Mouse (Mus musculus): Measurements from ENCODE around the gene Col23a1.

The Col23a1 gene

DNA sequence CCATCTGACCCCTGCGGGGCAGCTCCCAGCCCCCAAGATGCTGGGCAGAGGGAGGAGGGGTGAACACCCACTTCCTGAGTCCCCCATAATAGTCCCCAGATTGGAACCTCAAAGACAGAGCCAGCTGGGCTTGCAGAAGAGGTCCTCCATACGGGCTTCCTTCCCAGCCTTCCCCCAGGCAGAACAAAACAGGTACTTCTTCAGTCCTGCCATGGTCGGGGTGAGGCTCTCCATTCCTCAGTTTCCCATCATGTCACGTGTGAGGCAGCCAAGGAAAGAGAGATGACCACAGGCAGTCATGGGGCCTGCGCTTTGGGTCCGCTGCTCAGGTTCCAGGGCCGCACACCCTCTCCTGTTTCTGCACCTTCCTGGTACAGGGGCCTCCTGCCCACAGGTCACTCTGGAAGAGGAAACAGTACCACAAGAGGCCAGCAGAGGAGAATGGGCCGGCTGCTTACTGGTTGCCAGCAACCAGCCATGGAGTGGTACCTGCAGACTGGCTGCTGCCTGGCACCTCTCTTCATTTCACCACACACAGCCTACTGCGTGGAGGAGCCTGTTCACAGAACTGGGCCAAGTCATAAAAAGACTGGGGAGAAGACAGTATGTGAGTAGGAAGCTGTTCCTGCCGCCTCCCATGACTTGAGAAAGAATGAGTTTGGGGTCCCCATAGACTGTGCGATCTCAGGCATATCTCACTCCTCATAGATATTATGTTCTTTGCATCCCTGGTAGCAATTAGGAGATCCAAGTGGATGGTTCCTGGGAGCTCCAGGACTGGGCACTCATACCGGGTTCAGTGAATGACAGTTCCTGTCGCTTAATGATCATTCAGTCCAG, 249.4 kb downstream of the Col23a1 start:
- no peak for DNase-seq (ENCODE audit: low read depth, low spot score)

DNA sequence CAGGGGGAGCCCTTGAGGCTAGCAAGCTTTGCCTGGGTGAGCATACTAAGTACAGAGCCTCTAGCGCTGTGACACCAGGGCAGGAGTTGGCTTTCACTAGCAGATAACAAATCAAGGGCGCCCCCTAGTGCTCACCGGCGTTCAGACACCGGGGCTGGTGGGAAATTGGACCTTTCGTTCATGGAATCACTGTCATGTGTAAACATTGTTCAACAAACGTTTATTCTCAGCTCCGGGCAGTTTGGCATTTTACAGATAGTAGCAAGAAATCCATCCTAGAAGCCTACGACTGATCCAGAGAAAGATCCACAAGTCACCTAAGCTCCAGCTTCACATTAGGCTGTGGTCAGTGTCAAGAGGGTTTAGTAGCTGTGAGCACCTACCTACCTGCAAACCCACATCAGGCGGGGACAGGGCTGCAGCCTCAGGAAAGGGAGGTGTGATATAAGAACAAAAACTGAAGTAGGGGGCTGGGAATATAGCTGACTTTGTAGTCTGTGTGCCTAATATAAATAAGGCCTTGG, 250.1 kb downstream of the Col23a1 start:
- DNase-seq (ENCODE audit: low read depth, low spot score): peak; percentile 92

DNA sequence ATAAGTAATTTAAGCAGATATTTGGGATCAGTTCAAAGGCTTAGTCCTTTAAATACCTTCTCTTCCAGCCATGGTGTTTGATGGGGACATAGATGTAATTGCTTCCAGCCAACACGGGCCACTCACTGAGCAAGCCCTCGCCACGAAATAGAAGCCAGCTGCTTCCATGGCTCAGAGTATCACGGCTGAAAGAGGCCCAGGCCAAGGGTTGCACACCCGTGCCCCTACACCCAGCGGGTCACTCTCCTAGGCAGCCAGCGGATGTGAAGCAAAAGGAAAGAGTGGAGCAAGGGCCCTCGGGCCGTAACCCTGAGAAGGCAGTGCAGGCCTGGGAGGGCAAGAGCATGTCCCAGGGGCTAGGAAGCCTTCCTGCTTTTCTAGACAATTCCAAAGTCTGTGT, 252.7 kb downstream of the Col23a1 start:
- no peak for DNase-seq (ENCODE audit: low read depth, low spot score)

DNA sequence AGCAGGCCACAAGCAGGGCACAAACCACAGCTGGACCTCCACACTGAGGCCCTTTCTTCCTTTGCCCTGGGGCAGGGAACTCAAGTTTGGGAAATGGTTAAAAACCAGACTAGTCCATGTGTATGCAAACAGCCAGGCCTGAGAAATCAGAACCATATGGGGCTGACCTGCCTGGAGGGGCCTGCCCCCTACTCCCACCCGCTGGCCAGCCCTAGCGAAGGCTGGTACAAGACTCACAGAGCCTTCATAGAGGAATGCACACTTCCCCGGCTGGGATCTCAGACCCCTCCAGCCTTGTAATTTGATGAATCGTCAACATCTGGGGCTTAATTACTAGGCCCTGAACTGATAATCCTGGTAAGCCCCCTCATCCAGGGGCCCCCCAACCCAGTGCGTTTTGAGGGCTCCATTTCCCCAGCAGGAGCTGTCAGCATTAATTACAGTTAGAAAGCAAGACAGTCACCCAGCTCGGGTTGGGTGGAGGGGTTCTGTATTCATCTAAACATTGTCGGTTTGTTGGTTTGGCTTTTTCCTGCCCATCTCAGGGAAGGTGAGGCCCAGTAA, 253.8 kb downstream of the Col23a1 start:
- no peak for DNase-seq (ENCODE audit: low read depth, low spot score)

DNA sequence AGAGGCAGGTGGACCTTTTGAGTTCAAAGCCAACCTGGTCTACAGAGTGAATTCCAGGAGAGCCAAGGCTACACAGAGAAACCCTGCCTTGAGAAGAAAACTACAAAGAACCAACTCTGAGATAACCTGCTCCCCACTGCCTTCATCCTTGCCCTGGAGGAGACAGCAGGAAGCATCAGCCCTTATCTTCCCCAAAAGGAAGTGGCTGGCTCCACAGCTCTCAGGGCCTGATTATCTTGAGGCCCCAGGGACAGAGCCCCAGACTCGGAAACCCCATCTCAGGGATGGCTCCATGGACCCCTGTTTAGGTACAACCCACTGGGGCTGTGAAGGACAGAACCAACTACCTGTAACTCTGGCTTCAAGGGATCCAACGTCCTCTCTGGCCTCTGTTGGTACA, 254.7 kb downstream of the Col23a1 start:
- DNase-seq (ENCODE audit: low read depth, low spot score): no peak

DNA sequence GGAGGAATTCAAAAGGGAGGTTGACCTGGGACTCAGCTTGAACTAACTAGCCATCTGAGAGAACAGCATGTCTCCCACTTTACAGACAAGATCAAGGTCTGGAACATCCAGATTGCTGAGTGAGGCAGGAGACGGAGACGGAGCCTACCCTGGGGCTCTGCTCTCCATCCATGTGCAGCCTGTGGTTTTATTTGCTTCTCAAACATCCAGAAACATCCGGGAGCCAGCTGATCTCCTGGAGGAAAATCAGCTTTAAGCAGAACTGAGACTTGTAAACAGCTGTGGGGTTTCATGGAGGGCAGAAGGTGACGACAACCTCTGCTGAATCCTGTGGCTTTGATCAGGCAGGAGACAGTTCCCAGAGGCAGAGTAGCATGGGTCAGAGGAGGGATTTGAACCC, 256.1 kb downstream of the Col23a1 start:
- DNase-seq (ENCODE audit: low read depth, low spot score): no peak

DNA sequence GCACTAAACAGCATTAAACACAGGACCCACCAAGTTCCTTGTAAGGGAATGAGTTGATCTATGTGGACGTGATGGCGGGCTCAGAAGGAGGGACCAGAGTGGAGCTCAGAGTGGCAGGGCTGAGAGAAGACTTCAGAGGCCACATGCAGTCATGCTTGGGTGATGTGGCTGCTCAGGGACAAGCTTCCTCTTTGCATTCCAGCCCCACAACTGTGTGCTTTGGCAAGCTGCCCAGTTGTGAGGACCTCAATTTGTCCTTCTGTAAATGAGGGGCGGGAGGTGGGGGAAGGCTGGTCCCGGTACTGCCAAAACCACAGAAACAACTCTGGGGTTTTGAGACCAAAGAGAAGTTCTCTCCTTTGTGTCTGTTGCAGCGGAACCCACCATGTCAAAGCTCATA, 261.5 kb downstream of the Col23a1 start:
- DNase-seq (ENCODE audit: low read depth, low spot score): no peak

DNA sequence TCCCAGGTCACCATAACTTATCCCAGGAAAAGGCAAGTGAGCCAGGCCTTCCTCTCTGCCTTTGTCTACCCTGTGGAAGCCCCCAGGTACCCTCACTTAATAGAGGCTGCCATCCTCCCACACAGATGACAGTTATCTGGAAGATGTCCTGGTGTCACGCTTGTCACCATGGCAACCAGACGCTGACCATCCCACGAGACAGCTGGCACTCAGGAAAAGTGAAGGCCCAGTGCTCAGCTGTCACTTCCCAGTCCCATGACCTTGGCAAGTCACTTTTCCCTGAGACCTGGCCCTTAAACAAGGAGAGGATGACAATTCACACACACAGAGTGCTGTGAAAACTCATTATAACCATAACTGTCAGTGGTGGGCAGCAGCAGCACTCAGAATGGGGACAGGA, 262.4 kb downstream of the Col23a1 start:
- no peak for DNase-seq (ENCODE audit: low read depth, low spot score)

DNA sequence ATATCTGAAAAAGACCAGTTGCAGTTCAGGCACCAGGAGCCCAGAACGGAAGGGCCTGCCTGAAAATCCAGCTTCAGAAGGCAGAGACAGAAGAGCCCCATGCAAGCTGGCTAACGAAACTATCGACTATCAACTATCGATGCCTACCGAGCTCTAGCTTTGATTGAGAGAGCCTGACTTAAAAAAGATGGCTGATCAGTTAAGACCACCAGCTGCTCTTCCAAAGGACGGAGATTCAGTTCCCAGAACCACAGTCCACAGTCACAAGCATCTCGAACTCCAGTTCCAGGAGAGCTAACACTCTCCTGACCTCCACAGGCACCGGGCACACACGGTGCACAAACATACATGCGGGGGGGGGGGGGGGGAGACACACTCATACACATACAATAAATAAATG, 264.9 kb downstream of the Col23a1 start:
- no peak for DNase-seq (ENCODE audit: low read depth, low spot score)

DNA sequence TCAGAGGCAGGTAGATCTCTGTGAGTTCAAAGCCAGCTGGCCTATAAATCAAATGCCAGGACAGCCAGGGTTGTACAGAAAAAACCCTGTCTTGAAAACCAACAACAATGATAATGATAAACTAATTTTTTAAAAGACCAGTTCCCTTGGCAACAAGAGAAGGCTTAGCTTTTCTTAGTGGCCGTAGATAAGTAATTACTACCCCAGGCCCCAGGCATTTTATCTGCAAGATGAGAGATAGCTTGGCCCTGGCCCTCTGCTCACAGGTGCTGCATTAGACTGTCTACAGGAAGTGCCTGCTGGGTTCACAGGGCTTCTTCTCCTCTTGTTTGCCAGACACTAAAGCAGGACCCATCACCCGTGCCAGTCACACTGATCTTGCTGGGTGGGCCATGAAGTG, 265.3 kb downstream of the Col23a1 start:
- no peak for DNase-seq (ENCODE audit: low read depth, low spot score)

DNA sequence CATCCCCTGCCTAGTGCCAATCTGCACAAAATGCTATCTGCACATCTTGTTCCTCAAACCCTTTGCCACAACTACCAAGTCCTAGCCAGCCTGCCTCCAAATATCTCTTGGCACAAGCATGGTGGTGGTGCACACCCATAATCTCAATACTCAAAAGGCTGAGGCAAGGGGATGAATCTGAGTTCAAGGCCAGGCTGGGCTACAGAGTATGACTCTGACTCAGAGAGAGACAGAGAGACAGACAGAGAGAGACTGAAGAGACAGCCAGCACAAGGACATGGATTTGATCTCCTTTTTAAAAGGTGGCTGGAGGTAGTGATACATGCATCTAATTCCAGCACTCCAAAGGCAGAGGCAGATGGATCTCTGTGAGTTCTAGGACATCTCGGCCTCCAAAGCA, 273.6 kb downstream of the Col23a1 start:
- no peak for DNase-seq (ENCODE audit: low read depth, low spot score)

DNA sequence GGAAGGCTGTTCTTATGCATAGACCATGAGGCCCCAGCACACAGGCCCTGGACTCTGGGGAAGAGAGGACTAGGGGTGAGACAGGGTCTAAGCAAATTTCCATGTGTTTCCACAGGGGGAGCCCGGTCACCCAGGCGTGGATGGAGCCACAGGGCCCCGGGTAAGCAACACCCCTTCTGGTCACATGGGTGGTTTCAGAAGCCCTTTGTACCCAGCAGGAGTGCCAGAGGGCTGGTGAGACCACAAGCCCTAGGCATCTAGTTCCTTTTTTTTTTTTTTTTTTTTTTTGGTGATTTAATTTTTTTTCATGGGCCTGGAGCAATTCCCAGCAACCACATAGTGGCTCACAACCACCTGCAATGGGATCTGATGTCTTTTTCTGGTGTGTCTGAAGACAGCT, 275.3 kb downstream of the Col23a1 start:
- no peak for DNase-seq (ENCODE audit: low read depth, low spot score)

DNA sequence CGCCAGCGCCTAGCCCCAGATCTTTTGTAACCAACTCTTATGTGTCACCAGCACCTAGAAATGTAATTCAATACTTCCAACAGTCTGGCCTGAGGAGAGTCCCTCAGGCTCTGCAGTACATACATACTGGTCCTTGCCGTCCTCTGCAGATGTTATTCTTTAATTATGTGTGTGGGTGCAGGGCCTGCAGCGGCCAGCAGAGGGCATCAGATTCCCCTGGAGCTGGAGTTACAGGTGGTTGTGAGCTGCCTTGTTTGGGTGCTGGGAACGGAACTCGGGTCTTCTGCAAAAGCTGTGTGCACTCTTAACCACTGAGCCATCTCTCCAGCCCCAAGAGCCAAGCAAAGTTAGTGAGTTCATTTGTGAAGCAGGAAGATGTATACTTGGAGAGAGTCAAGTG, 276.2 kb downstream of the Col23a1 start:
- no peak for DNase-seq (ENCODE audit: low read depth, low spot score)

DNA sequence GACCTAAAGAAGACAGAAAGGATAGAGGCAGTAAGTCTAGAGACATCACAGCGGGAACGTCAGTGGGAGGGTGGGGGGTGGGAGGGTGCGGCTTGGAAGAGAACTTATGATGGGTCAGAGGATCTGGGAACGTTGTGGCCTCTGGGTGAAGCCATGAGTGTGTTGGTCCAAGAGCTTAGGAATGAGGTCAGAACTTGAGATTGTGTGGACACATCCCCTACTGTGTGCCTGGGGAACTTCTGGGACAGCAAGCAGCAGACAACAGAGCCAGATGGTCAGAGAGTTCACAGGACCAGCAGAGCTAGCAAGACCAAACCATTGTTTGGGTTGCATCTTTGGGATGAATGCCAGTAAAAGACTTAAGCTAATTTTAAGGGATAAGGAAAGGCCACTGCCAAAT, 279.1 kb downstream of the Col23a1 start:
- no peak for DNase-seq (ENCODE audit: low read depth, low spot score)

DNA sequence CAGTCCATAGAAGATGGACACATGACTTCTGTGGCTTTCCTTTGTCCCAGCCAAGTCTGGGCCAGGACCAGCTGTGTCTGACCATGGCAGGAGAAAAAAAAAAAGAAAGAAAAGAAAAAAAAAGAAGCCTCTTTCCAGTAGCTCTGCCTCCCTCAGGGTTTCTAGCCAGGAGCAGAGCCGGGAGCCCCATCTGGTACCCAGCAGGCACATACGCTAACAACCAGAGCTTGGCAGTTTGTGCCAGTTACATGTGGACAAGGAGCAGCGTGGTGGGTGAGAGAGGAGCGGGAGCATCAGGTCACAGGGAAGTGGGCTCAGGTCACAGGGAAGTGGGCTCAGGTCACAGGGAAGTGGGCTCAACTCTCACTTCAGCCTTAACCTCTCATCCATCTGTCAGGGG, 286.7 kb downstream of the Col23a1 start:
- no peak for DNase-seq (ENCODE audit: low read depth, low spot score)

DNA sequence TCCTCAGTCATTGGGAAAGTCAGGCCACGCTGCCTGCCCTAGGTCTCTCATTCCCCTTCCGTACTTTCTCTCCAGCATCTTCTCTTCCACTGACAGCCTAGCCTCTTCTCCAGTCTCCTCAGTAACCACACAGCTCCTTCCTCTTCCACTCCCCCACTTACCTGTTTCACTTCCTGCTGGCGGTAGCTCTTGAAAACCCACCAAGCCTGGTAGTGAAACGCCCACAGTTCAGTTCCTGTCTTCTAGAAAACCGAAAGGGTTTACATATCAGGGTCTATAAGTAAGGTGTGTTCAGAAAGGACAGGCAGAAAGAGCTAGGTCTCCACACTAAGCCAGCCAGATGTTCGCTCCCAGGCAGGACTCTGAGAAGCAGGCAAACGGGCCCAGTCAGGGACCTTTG, 287.9 kb downstream of the Col23a1 start:
- DNase-seq (ENCODE audit: low read depth, low spot score): peak; percentile 68

DNA sequence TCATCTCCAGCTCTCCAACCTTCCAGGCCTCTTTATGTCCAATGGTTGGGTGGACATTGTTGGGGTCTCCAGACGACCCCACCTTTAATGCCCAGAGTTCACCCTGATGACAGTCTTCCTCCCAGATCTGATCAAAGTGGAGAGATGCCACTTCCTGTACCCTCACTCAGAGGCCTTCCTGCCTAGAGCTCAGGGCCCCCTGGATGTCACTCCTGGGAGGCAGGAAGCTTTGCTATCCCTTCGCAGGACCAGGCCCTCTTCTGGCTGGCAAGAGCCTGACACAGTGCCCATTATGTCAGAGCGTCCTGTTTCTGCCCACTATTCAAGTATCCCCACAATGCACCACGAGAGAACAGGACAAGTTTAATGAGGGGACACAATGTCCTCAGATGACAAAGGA, 289.3 kb downstream of the Col23a1 start:
- DNase-seq (ENCODE audit: low read depth, low spot score): no peak

DNA sequence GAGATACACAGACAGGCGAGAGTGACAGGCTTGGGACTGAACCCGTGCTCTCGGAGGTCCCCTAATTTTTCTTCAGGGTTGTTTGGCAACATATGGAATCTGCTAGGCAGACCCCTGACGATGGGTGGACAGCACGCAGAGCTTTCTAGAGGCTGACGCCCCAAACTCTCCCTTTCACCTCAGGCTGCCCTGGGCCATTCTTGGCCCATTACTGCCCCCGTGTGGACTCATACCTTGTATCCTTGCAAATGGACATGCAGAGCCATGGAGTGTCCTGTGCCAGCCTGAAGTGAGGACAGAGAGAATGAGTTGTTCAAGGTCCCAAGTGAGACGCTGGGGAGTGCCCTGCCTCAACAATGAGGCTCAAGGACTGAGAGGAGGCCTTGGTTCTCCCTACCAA, 293.0 kb downstream of the Col23a1 start:
- peak; percentile 61 for DNase-seq (ENCODE audit: low read depth, low spot score)

DNA sequence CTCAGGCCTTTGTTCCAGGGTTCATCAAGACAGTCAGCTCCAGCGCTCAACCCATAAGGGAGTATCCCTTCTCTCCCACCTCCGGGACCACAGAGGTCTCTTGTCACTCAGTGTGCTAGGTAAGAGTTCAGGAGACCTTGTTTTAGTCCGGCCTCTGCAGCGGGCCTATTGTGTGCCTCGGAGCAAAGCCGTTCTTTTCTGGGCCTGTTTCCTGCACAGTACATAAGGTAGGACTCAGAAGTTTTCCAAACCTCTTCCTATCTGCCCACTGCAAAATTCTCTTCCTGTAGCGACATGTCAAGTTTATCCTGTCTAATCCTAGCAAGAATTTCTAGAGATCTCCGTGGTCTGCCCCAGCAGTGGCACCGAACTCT, 294.3 kb downstream of the Col23a1 start:
- no peak for DNase-seq (ENCODE audit: low read depth, low spot score)

DNA sequence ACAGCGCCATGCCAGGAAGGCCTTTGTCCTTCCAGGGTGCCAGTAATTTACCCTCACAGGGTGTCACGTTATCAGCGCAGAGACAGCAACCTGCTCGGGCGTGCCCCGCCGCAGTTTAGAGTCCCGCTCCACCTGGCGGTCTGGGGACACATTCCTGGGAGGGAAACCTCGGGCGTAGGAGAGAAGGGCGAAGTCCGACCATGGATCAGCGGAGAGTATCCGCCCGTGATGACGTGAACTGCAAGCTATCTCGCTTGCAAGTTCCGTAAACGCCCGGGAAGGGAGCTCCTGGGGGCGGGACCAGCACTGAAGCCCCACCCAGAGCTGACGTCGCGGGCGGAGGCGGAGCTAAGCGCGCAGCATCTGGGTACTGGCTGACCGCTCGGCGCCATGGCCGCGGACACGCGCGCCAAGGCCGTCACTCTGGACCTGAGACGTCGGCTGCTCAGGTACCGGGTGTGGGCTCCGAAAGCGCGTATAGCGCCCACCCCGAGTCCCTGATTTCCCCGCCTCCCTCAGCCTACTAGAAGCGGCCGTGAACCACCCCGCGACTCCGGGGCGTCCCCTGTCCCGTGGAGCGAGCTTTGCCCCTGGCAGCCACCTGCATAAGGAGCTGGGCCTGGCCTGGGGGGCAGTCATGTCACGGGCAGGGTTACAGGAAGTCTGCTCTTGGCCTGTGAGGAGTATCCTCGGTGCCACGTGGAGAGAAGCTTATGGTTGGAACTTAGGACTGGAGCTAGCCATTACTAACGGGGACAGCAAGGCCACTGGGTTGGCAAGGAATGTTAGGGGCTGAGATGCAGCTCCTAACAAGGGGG, 294.9 kb downstream of the Col23a1 start, which contains the start of gene Phykpl:
Gene Phykpl (plus strand): TSS at position 327 of the 818 bp plus-strand sequence.
- peak; percentile 95 for DNase-seq (ENCODE audit: low read depth, low spot score)

DNA sequence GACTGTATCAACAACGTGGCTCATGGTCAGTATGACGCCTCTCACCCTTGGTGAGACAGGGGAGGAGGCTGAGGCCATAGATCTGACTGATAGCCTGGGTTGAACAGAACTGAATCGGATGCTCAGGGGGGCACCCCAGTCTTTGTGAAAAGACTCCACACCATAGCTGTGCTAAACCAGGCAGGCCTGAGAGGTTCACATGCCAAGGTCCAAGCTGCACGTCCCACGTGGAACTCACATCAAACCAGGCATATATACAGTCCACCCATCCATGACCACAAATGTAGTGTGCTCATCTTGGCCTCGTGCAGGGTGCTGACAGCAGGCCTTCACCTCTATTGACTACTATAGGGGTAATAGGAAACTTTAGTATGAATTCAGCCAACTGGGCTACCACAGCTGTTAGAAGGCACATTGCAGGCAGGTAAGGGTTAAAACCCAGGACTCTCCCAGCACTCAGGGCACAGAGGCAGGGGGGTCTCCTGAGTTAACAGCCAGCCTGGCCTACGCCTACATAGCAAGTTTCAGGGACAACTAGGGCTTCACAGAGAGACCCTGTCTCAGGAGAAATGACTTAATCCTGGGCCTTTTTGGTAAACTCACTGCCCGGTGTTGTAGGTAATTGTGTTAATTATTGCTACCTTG, 296.0 kb downstream of the Col23a1 start:
- no peak for DNase-seq (ENCODE audit: low read depth, low spot score)

DNA sequence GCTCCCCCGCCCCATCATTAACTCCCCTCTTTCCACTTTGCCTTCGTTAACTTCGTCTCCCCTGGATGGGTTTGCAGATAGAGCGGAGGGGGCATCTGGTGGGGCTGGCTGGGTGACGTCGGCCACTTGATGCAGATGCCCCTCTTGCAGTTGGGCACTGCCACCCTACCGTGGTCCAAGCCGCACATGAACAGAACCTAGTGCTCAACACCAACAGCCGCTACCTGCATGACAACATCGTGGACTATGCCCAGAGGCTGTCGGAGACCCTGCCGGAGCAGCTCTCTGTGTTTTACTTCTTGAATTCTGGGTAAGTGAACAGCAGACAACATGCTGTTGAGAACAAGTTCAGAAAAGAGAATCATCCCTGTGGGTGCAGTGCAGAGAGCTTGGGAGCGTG, 296.7 kb downstream of the Col23a1 start:
- no peak for DNase-seq (ENCODE audit: low read depth, low spot score)
